Mouse (Mus musculus) forebrain, postnatal 0 days (tissue): ENCODE results near the gene Stag2. TPM values are rescaled to one million over a fixed set of nuclear protein-coding genes. Genes with fewer than 3 reads are reported as not detected.

ENCODE experiments used
- ATAC-seq: fragments of 200-750 bp; cut with Nextera tagmentation; 2 replicates; pipeline ENCODE4 v1.8.0; 2017; ENCODE audit warnings: mild to moderate bottlenecking, moderate library complexity
- DNase-seq: peaks from one replicate; pipeline ENCODE4 v3.0.0-alpha.2; 2015
- H3K27ac ChIP-seq: fragments of 300-500 bp; sonication (generic); 2 replicates; pipeline ENCODE4 v1.5.1; 2014; ENCODE audit warnings: low read depth, mild to moderate bottlenecking, antibody characterized with exemption, low read length, moderate library complexity, mixed read lengths
- H3K27me3 ChIP-seq: fragments of 300-500 bp; sonication (generic); 2 replicates; pipeline ENCODE4 v1.6.1; 2014; ENCODE audit warnings: mild to moderate bottlenecking, low read length, mixed read lengths; ENCODE audit not compliant: insufficient read depth
- H3K36me3 ChIP-seq: fragments of 300-500 bp; sonication (generic); 2 replicates; pipeline ENCODE4 v1.6.1; 2014; ENCODE audit warnings: mild to moderate bottlenecking, moderate library complexity; ENCODE audit not compliant: insufficient read depth
- H3K4me1 ChIP-seq: fragments of 300-500 bp; sonication (generic); 2 replicates; pipeline ENCODE4 v1.6.1; 2014; ENCODE audit warnings: antibody characterized with exemption; ENCODE audit not compliant: insufficient read depth
- H3K4me2 ChIP-seq: fragments of 300-500 bp; sonication (generic); 2 replicates; pipeline ENCODE4 v1.6.1; 2014; ENCODE audit warnings: low read depth, mild to moderate bottlenecking, moderate library complexity
- H3K4me3 ChIP-seq: fragments of 300-500 bp; sonication (generic); 2 replicates; pipeline ENCODE4 v1.5.1; 2014; ENCODE audit warnings: low read depth, low read length, mixed read lengths
- H3K9ac ChIP-seq: fragments of 300-500 bp; sonication (generic); 2 replicates; pipeline ENCODE4 v1.6.1; 2014; ENCODE audit warnings: mild to moderate bottlenecking
- H3K9me3 ChIP-seq: fragments of 300-500 bp; sonication (generic); 2 replicates; pipeline ENCODE4 v1.6.1; 2016; ENCODE audit warnings: low read length
- CTCF ChIP-seq: sonication (generic); IDR thresholded peaks from 2 replicates; pipeline ENCODE4 v1.5.1; 2016; ENCODE audit warnings: antibody characterized with exemption, control low read depth, low read depth
- WGBS: fragments of 180-500 bp; shearing (Covaris S2); extraction: QIAGEN DNeasy Blood & Tissue Kit; methylation state at CpG from one replicate; pipeline ENCODE4 v1.1.7; 2014; 5-methylcytosine and 5-hydroxymethylcytosine counted together
- polyA plus RNA-seq: library from polyadenylated mRNA; unstranded; fragments of >200 nt; fragmentation: Nextera tagmentation; extraction: Ambion mirVana; gene quantifications from 2 replicates; pipeline ENCODE4 v1.2.1, GENCODE M21; 2015
- total RNA-seq: library from RNA; depleted of rRNA; stranded (reverse); fragments of >200 nt; gene quantifications from 2 replicates; pipeline ENCODE4 v1.2.3, GENCODE M21; 2014

The Stag2 gene
- total and polyA plus RNA-seq, 2 experiments from 2014 or later: 14.5 to 93.7 TPM

DNA sequence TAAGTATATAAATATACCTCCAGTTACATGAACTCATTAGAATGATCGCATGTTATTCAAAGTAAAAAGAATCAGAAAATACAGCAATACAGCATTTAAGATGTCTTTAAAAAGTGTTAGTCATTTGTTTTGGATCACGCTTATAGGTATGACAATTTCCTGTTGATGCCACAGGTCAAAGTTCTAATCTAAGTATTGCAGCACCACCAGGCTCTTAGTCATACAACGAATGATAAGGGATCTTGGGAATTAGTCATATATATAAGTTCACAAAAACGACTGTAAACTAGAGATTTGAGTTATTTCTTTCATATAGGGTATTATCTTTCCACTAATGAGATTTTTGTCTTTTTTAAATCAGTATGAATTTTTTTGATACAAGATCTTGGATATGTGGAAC, 5.1 kb upstream of the Stag2 start:
- no peaks in the 10 kb centered on the region for H3K27me3 ChIP-seq
- no peak for TF ChIP-seq CTCF
- ATAC-seq (no peak), DNase-seq (no peak)
- H3K4me2 ChIP-seq: no peak overlapping the region
- H3K4me3 ChIP-seq: no peak overlapping the region
- H3K27ac ChIP-seq: no peak overlapping the region
- no peak overlapping the region for H3K9ac ChIP-seq
- WGBS: 84% methylated on average over 4 of the region's 4 CpGs
- no peaks in the 10 kb centered on the region for H3K9me3 ChIP-seq
- no peaks in the 10 kb centered on the region for H3K36me3 ChIP-seq
- H3K4me1 ChIP-seq: no peaks in the 10 kb centered on the region

DNA sequence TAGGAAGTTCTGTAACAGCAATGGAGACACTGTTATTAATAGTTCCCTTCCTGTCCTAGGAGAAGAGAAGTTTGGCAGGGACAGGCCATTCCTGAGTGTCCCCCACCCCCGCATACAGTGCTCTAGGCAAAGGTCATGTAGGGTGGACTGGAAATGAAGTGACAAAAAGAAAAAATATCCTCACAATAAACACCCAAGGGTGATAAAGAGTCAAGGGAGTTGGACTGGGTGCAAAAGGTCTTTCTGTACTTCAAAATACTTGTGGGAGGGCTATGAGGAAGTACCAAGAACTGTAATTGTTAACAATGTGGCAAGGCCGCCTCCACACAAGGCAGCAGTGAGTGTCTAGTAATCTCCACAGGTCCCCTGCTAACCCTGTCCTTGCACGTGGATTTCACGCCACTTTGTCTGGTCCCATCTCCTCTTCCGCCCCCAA, 1.1 kb upstream of the Stag2 start:
- DNase-seq: no peak

DNA sequence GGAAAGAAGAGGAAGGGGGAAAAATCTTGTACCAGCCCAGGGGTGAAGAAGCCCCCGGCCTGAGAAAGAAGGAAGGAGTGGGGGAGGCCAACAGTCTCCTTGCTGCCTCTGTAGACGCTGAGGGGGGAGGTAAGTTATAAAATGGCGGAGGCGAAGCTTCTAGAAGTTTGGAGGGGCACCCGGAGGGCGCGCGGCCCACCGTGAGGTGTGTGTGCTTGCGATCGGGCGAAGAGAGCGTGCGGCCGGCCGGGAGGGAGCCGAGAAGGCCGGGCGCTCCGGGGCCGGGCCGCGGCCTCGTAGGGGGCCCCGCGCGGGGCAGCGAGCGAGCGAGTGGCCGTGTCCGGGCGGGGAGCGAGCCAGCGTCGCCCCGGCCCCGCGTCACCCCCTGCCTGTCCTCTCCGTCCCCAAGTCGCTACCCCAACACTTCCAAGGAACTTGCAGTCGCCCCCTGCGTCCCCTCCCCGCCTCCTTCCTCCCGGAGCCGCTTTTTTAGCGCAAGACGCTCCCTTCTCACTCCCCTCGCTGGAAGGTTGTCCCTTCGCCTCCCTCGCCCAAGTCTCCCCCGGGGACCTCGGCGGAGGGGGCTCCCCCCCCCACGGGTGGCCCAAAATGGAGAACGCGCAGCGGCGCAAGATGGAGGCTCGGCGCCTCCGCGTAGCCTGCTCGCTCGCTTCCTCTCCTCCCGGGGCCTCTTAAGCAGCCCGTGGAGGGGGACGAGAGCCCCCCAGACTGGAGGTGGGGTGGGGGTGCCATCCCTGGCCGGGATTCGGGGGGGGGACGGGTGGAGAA, 634 bp downstream of the Stag2 start:
- Histone ChIP-seq H3K4me3 (peak overlapping the region; percentile 62), H3K4me1 (no peaks in the 10 kb centered on the region), H3K27me3 (no peaks in the 10 kb centered on the region), H3K9ac (peak overlapping the region; percentile 90), H3K4me2 (peak overlapping the region; percentile 43), H3K36me3 (no peaks in the 10 kb centered on the region), H3K9me3 (no peaks in the 10 kb centered on the region), H3K27ac (peak overlapping the region; percentile 99)
- WGBS: 41% methylated on average over 59 of the region's 71 CpGs
- no peak for TF ChIP-seq CTCF
- ATAC-seq: peak; percentile 40
- peak; percentile 63 for DNase-seq

More for the DNA sequence above, 1.1 kb upstream of the Stag2 start:
- H3K27me3 ChIP-seq: no peaks in the 10 kb centered on the region
- no peaks in the 10 kb centered on the region for H3K9me3 ChIP-seq
- H3K4me3 ChIP-seq: no peak overlapping the region
- peak overlapping the region; percentile 47 for H3K4me2 ChIP-seq
- 62% methylated on average over 5 of the region's 5 CpGs for whole genome bisulfite sequencing
- H3K9ac ChIP-seq: no peak overlapping the region
- TF ChIP-seq CTCF: no peak
- H3K36me3 ChIP-seq: no peaks in the 10 kb centered on the region
- H3K4me1 ChIP-seq: no peaks in the 10 kb centered on the region
- no peak for ATAC-seq
- H3K27ac ChIP-seq: no peak overlapping the region

DNA sequence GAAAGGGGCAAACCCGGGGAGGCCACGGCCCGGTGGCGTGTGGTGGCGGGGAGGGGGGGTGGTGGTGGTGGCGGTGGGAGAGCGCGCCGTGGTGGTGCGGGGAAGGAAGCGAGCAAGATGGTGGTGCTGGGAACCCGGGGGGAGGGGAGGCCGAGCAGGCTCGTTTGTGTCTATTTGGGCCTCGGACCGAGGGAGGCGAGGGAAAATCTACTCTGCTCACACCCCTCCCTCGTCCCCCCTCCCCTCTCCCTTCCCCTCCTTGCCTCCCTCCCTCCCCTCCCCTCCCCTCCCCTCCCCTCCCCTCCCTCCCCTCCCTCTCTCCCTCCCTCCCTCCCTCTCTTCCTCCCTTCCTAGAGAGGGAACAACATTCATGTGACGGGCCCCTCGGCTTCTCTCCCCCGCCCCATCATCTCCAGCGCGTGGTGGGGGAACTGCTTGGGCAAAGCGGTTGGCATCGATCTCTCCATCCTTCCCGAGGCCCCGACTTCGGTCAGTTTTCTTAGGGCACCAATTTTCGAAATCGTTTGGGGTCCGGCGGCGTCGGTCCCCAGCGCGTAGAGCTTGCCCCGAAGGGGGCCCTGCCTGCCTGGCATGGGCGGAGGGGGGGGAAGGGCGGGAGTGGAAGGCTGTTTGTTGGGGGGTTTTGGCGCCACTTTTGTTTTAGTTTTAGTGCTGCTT, 1.4 kb downstream of the Stag2 start:
- WGBS: 27% methylated on average over 21 of the region's 40 CpGs

DNA sequence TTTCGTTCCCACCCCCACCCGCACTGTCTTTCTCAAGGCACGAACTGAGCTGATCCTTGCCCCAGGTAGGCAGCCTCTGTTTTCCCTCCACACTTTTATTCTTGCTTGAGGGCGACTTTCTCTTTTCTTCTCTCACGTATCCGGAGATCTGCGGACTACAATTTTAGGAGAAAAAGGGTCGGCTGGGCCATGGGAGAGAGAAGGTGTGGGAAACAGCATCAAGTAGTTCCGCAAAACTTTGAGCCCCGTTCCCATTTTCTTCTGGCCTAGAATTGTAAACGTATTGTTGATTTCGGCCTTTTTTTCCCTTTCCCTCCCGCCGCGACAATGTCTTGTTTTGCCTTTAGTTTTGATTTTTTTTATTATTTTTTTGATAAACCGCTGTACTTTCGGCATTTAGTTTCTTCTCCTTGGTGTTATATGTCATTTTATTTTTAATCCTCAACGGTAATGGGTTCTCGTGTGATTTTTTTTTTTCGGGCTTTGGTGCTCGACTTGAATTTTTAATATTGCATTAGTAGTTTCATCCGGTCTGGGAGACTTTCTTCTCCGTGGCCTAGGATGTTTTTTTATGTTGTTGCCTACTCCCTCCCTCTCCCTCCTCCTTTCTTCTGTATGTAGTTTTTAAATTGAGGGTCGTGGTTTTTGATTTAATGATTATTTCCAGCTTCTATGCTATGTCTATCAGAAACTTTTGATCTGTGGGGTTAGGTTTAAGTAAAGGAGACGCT, 2.1 kb downstream of the Stag2 start:
- Histone ChIP-seq H3K36me3 (no peaks in the 10 kb centered on the region), H3K9me3 (no peaks in the 10 kb centered on the region), H3K4me1 (no peaks in the 10 kb centered on the region), H3K27ac (peak overlapping the region; percentile 99), H3K4me2 (peak overlapping the region; percentile 50), H3K4me3 (peak overlapping the region; percentile 62), H3K27me3 (no peaks in the 10 kb centered on the region), H3K9ac (peak overlapping the region; percentile 54)
- no peak for DNase-seq
- 29% methylated on average over 25 of the region's 25 CpGs for WGBS
- ATAC-seq: no peak
- no peak for TF ChIP-seq CTCF

More for the DNA sequence above, 1.4 kb downstream of the Stag2 start:
- peak overlapping the region; percentile 99 for H3K27ac ChIP-seq
- H3K4me1 ChIP-seq: no peaks in the 10 kb centered on the region
- no peaks in the 10 kb centered on the region for H3K9me3 ChIP-seq
- H3K4me2 ChIP-seq: peak overlapping the region; percentile 50
- H3K9ac ChIP-seq: peak overlapping the region; percentile 90
- ATAC-seq: peak; percentile 75
- peak overlapping the region; percentile 62 for H3K4me3 ChIP-seq
- no peaks in the 10 kb centered on the region for H3K36me3 ChIP-seq
- DNase-seq: peak; percentile 79
- no peaks in the 10 kb centered on the region for H3K27me3 ChIP-seq
- TF ChIP-seq CTCF: no peak

DNA sequence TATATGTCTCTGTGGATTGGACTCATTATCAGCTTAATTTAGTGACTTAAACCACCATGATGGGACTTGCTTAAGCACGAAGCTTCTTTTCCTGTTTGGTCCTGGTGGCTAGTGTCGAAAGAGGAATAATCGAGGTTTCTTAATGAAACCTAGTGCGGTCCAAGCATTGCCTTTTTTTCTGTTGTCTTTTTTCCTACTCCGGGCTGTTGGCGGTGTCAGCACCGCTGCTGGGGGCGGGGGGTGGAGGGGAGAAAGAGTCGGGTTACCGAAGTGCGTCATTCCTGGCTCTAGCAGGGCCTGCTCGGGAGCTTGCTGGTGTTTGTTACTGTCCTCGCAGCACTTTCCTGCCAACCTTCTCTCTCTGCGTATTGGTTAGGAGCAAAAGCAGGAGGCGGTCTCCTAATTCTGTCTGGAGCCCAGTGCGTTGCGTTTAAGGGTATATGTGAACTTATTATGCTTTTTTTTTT, 2.8 kb downstream of the Stag2 start:
- H3K27me3 ChIP-seq: no peaks in the 10 kb centered on the region
- H3K27ac ChIP-seq: peak overlapping the region; percentile 99
- DNase-seq: peak; percentile 74
- peak overlapping the region; percentile 54 for H3K9ac ChIP-seq
- no peak for TF ChIP-seq CTCF
- ATAC-seq: peak; percentile 54
- no peaks in the 10 kb centered on the region for H3K36me3 ChIP-seq
- H3K9me3 ChIP-seq: no peaks in the 10 kb centered on the region
- H3K4me2 ChIP-seq: peak overlapping the region; percentile 50
- no peaks in the 10 kb centered on the region for H3K4me1 ChIP-seq
- 24% methylated on average over 17 of the region's 17 CpGs for WGBS
- peak overlapping the region; percentile 62 for H3K4me3 ChIP-seq
